Mouse (Mus musculus) erythroblast, embryonic 14.5 days (primary cell): ENCODE measurements at regions not wholly inside any gene's neighbourhood (a gene's known extent, or its start where the extent isn't known, plus 50 kb on each side); places are given as distances from the start of the nearest gene placed in this dataset.

Experiments
- H3K27me3 ChIP-seq: 2 replicates; pipeline ENCODE4 v1.6.1; 2012; ENCODE audit warnings: inconsistent platforms; ENCODE audit not compliant: control insufficient read depth
- H3K36me3 ChIP-seq: 2 replicates; pipeline ENCODE4 v1.6.1; 2012; ENCODE audit warnings: mild to moderate bottlenecking, inconsistent platforms; ENCODE audit not compliant: control insufficient read depth
- H3K4me1 ChIP-seq: 2 replicates; pipeline ENCODE4 v1.6.1; 2012; ENCODE audit warnings: inconsistent platforms; ENCODE audit not compliant: control insufficient read depth
- H3K4me3 ChIP-seq: replicated peaks from 2 replicates; pipeline ENCODE3; 2012; ENCODE audit warnings: moderate library complexity, mild to moderate bottlenecking, inconsistent platforms
- H3K9me3 ChIP-seq: 2 replicates; pipeline ENCODE4 v1.6.1; 2012; ENCODE audit warnings: low read length, inconsistent platforms, mixed read lengths; ENCODE audit not compliant: control insufficient read depth
- GATA1 ChIP-seq: IDR thresholded peaks from 2 replicates; pipeline ENCODE4 v1.6.1; 2012; ENCODE audit warnings: low read length, inconsistent platforms, mixed read lengths
- TAL1 ChIP-seq: IDR thresholded peaks from 3 replicates; pipeline ENCODE4 v1.6.1; 2012; ENCODE audit warnings: low read length, inconsistent platforms, mixed read lengths

DNA sequence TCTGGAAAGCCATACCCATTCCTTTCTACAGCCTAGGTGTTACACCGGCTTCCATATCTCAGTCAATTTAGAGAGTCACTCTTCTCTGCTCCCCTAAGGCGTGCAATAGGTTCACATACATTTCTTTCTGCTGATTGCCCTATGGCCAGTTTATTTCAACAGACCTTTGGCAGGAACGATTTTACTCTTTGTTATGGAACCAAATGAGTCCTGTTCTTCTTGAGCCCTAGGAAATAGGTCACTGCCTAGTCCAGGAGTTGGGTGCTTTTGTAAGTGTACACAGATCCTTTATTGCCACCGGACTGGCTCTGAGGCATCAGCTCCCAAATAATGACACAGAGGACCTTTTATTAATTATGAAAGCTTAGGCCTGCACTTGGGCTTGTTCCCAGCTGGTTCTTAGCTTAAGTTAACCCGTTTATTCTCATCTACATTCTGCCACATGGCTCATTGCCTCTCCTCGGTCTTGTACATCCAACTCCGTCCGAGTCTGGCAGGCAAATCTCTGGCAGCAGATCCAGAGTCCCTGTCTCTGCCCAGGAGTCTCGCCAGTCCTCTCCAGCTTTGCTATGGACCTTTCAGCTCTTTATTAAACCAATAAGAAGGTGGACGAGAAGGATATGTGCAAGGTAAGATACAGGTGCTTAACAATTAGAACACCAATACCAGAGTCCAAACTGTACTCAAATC is 287.7 kb upstream of the Rgma start:
- TF ChIP-seq GATA1 = no peak
- no peak for TF ChIP-seq TAL1
- Histone ChIP-seq H3K4me1 (no peaks in the 10 kb centered on the region), H3K36me3 (no peaks in the 10 kb centered on the region), H3K9me3 (peaks cover 51% of the 10 kb centered on the region), H3K4me3 (no peak overlapping the region), H3K27me3 (no peaks in the 10 kb centered on the region)

DNA sequence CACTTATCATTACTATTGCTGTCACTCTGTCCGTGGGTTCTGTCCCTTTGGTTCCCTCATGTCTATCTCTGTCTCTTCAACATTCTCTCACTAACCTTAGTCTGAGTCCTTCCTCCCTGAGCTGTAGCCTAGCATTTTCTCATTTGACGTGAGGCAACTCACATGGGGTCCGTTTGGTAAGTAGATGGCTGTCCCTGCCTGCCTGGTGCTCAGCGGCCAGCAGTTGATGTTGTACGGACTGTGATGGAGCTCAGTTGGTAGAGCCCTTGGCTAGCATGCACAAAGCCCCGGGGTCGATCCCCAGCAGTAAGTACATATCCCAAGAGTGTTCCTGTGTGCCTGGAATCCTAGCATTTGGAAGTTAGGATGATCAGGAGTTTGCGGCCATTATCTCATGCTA is 287.0 kb upstream of the Rgma start:
- H3K36me3 ChIP-seq = no peaks in the 10 kb centered on the region
- H3K4me3 ChIP-seq = no peak overlapping the region
- peaks cover 49% of the 10 kb centered on the region for H3K9me3 ChIP-seq
- H3K27me3 ChIP-seq = no peaks in the 10 kb centered on the region
- TF ChIP-seq GATA1 = no peak
- no peak for TF ChIP-seq TAL1
- no peaks in the 10 kb centered on the region for H3K4me1 ChIP-seq

DNA sequence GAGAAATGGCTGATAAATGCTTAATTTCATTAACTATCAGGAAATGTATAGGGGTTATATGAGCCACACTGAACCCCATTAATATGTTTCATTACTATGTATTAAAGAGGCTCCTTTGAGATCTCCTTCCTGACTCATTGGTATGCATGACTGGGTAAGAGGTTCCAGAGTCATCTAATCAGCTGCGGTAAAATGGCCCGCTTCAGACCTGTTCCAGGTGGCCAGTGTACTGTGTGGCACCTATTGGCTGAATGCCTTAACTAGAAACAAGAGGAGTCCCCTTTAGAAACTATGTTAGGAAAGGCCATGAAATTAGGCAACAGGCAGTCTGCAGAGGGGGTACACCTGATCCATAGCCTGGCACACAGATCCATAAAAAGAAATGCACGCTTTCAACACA is 283.6 kb upstream of the Rgma start:
- Histone ChIP-seq H3K27me3 (no peaks in the 10 kb centered on the region), H3K4me1 (no peaks in the 10 kb centered on the region), H3K9me3 (peaks cover 44% of the 10 kb centered on the region), H3K4me3 (no peak overlapping the region), H3K36me3 (no peaks in the 10 kb centered on the region)
- TF ChIP-seq TAL1 = no peak
- no peak for TF ChIP-seq GATA1

DNA sequence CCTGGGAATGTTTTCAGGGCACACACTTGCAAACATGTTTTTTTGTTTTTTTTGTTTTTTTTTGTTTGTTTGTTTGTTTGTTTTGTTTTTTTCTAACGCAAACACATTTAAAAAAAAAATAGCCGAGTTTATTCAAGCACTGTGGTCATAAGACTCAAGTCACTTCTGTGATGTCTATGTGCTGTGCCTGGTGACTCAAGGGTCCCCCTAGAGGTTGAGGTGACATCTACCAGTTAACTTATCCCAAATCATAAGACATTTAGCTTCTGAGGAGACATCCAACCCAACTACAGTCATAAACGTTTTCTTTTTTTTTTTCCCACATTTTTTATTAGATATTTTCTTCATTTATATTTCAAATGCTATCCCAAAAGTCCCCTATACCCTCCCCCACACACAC is 281.2 kb upstream of the Rgma start:
- H3K4me1 ChIP-seq = no peaks in the 10 kb centered on the region
- H3K9me3 ChIP-seq = peaks cover 40% of the 10 kb centered on the region
- H3K36me3 ChIP-seq = no peaks in the 10 kb centered on the region
- no peaks in the 10 kb centered on the region for H3K27me3 ChIP-seq
- no peak overlapping the region for H3K4me3 ChIP-seq
- no peak for TF ChIP-seq TAL1
- no peak for TF ChIP-seq GATA1

DNA sequence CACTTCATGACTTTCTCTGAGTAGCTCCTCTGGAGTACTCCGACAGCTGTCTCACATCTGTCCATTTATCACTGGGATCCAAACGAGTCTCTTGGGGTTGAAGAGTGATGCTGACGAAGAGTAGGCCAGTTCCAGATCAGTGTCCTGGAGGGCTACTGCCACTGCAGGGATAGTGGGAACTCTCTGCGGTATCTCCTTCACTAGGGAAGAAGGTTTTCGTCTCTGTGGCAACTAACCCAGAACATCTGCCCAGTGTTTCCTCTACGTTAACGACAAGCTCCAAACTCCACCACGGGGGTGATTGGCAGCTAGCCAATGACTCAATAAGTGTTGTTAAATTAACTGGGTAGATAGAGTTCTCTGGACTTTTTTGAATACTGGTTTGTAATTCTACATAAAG is 256.4 kb upstream of the Rgma start:
- Histone ChIP-seq H3K4me1 (no peaks in the 10 kb centered on the region), H3K36me3 (no peaks in the 10 kb centered on the region), H3K27me3 (no peaks in the 10 kb centered on the region), H3K4me3 (no peak overlapping the region), H3K9me3 (peaks cover 35% of the 10 kb centered on the region)
- TF ChIP-seq GATA1 (no peak), TAL1 (no peak)

DNA sequence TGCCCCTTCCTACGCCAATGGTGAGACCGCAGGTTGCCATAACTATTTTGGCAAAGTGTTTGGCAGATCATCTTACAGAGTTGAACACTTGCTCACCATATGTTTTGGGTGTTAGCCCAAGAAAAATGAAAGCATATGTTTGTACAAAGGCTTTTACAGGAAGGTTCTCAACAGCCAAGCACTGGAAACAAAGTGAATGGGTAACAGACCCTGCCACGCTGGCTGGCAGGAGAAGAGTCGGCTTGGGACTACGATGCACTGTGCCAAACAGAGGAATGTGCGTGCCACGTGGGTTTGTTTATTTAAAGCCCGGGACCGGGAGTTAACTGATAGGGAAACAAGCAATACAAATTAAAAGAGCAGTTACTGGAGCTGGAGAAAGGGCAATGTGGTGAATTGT is 255.0 kb upstream of the Rgma start:
- H3K9me3 ChIP-seq = peaks cover 28% of the 10 kb centered on the region
- no peaks in the 10 kb centered on the region for H3K27me3 ChIP-seq
- no peak overlapping the region for H3K4me3 ChIP-seq
- H3K4me1 ChIP-seq = no peaks in the 10 kb centered on the region
- no peaks in the 10 kb centered on the region for H3K36me3 ChIP-seq
- TF ChIP-seq GATA1 (no peak), TAL1 (no peak)

DNA sequence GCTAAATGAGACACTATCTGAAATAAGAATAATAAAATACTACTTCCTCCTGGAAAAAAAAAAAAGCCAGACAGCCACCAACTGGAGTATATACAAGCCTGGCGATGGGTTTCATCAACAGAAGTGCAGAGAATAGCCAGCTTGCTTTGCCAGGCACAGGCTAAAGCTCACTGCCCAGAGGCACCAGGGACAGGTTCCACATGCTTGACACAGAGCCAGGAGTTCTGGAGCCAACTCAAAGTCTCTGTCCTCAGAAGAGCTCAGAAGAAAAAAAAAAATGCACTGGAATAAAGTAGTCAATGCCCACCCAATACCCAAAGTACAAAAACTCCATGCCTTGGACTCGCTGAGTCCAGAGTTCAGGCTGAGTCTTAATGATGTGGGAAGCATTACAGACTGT is 250.3 kb upstream of the Rgma start:
- no peak for TF ChIP-seq TAL1
- TF ChIP-seq GATA1 = no peak
- no peaks in the 10 kb centered on the region for H3K4me1 ChIP-seq
- H3K9me3 ChIP-seq = peaks cover 12% of the 10 kb centered on the region
- H3K27me3 ChIP-seq = no peaks in the 10 kb centered on the region
- no peak overlapping the region for H3K4me3 ChIP-seq
- H3K36me3 ChIP-seq = no peaks in the 10 kb centered on the region

DNA sequence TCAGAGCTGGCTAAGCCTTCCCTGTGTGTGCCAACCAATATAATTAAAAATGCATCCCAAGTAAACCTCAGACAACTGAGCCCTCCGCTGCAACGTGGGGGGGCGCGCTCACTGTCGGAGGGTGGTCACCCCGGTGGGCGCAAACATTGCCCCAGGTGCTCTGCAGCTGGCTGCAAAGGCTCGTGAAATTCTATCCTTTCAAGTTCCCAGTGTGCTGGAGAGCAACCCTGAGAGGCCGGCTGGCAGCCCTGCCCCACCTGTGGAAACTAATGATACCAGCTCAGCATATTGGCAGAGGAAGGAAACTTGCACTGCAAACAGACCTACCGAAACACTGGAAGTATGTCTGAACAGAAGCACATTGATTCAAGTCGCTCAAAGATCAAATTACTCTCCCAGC is 249.4 kb upstream of the Rgma start:
- H3K36me3 ChIP-seq = no peaks in the 10 kb centered on the region
- TF ChIP-seq TAL1 = no peak
- TF ChIP-seq GATA1 = no peak
- H3K27me3 ChIP-seq = no peaks in the 10 kb centered on the region
- H3K9me3 ChIP-seq = peaks cover 5% of the 10 kb centered on the region
- H3K4me1 ChIP-seq = no peaks in the 10 kb centered on the region
- H3K4me3 ChIP-seq = no peak overlapping the region

DNA sequence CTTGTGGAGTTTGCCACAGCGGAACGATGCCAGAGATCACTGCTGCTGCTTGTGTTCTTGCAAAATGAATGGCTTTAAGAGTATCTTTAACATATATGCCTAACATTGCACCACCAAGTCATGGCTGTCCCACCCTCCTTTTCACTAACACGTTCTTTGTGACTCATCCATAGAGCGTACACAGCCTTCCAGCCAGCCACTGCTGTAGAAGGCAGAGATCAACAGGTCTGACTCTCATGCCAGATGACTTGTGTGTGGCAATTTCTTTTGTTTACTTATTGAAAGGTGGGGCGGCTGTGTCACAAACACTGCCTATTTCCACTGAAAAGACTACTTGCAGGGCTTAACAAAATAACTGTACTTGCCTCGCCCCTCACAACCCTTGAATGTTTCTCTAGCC is 239.5 kb upstream of the Rgma start:
- TF ChIP-seq TAL1 = no peak
- Histone ChIP-seq H3K36me3 (no peaks in the 10 kb centered on the region), H3K27me3 (peaks cover 14% of the 10 kb centered on the region), H3K4me1 (no peaks in the 10 kb centered on the region), H3K9me3 (no peaks in the 10 kb centered on the region), H3K4me3 (no peak overlapping the region)

DNA sequence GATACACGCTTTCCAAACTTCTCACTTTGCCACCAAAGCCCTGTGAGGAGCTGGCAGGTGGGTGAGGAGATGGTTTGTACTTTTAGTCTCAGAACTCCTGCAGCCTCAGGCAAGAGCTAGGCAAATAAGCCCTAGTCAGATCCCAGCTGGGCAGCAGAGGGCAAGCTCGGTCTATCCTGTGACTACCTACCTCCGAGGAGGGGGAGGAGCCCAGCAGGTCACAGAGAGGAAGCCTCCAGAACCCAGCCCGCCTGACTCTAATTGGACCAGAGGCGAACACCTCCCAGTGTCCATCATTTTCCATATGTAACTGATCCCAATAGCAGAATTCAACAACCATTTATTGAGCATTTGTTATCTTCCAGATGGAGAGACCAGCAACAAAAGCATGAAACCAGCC is 237.0 kb upstream of the Rgma start:
- no peaks in the 10 kb centered on the region for H3K9me3 ChIP-seq
- no peak for TF ChIP-seq TAL1
- no peak for TF ChIP-seq GATA1
- no peaks in the 10 kb centered on the region for H3K4me1 ChIP-seq
- no peak overlapping the region for H3K4me3 ChIP-seq
- no peaks in the 10 kb centered on the region for H3K36me3 ChIP-seq
- peaks cover 14% of the 10 kb centered on the region for H3K27me3 ChIP-seq
